Mouse (Mus musculus) heart, embryonic 12.5 days (tissue): ENCODE measurements at regions not wholly inside any gene's neighbourhood (a gene's known extent, or its start where the extent isn't known, plus 50 kb on each side); places are given as distances from the start of the nearest gene placed in this dataset.

Source experiments
- ATAC-seq: fragments of 200-750 bp; cut with Nextera tagmentation; 2 replicates; pipeline ENCODE4 v1.8.0; 2017; ENCODE audit warnings: moderate TSS enrichment, moderate library complexity; ENCODE audit not compliant: insufficient number of reproducible peaks, low FRiP score
- H3K27ac ChIP-seq: fragments of 300-500 bp; sonication (generic); 2 replicates; pipeline ENCODE4 v1.5.1; 2016; ENCODE audit warnings: mild to moderate bottlenecking, moderate library complexity; ENCODE audit not compliant: poor library complexity, severe bottlenecking
- H3K27me3 ChIP-seq: fragments of 300-500 bp; sonication (generic); replicated peaks from 2 replicates; pipeline ENCODE4 v1.6.1; 2016; ENCODE audit warnings: mild to moderate bottlenecking, moderate library complexity
- H3K36me3 ChIP-seq: fragments of 300-500 bp; sonication (generic); 2 replicates; pipeline ENCODE4 v1.6.1; 2016; ENCODE audit warnings: mild to moderate bottlenecking, moderate library complexity
- H3K4me1 ChIP-seq: fragments of 300-500 bp; sonication (generic); replicated peaks from 2 replicates; pipeline ENCODE4 v1.6.1; 2016; ENCODE audit warnings: mild to moderate bottlenecking
- H3K4me2 ChIP-seq: fragments of 300-500 bp; sonication (generic); 2 replicates; pipeline ENCODE4 v1.6.1; 2016; ENCODE audit warnings: mild to moderate bottlenecking, moderate library complexity
- H3K4me3 ChIP-seq: fragments of 300-500 bp; sonication (generic); 2 replicates; pipeline ENCODE4 v1.5.1; 2016; ENCODE audit warnings: mild to moderate bottlenecking
- H3K9ac ChIP-seq: fragments of 300-500 bp; sonication (generic); 2 replicates; pipeline ENCODE4 v1.6.1; 2016; ENCODE audit warnings: mild to moderate bottlenecking, moderate library complexity
- H3K9me3 ChIP-seq: fragments of 300-500 bp; sonication (generic); replicated peaks from 2 replicates; pipeline ENCODE4 v1.6.1; 2016; ENCODE audit warnings: mild to moderate bottlenecking, moderate library complexity
- WGBS: fragments of 180-500 bp; shearing (Covaris S2); methylation state at CpG from one replicate; pipeline ENCODE4 v1.1.7; 2016; 5-methylcytosine and 5-hydroxymethylcytosine counted together

DNA sequence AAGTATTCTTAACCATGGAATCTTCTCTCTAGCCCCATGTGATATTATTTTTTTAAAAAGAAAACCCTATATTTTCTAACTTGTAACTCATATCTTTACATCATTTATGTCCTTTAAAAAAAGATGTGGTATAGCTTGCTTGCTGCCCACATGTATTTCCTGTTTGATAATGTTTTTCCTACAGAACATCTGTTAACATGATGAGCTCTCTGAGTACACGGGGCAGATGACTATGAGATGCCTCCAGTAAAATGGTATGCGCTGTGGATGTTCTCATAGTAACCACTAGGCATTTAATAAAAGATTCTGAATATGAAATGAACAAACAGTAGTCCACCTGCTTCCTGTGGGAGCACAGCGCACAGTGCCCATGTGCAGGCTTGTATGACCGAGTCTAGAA, 101.3 kb upstream of the Gm5148 start:
- no peak for ATAC-seq
- 89% methylated on average over 4 of the region's 4 CpGs for WGBS
- Histone ChIP-seq H3K27ac (no peak overlapping the region), H3K4me1 (no peaks in the 10 kb centered on the region), H3K4me3 (no peak overlapping the region), H3K9ac (no peak overlapping the region), H3K27me3 (0 out of 2 replicates have a peak, but pooled peaks cover 7% of the 10 kb centered on the region), H3K36me3 (no peaks in the 10 kb centered on the region), H3K9me3 (0 out of 2 replicates have a peak, but pooled peaks cover 5% of the 10 kb centered on the region), H3K4me2 (no peak overlapping the region)

DNA sequence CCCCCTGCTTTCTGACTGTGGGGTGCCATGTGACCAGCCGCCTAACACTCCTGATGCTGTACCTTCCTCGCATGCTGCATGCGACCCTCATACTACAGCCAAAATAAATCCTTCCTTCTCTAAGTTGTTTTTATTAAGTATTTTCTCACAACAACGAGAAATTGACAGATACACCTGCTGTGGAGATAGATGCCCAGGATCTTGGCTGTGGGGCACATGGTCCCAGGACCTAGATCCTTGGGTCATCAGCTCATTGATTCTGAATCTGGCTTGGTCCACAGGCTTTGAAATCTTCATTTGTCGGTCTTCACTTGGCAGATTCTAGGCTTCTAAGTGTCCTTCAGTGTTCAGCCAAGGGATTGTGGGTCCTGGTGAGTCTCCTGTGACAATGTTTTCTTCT, 100.4 kb upstream of the Gm5148 start:
- Histone ChIP-seq H3K36me3 (no peaks in the 10 kb centered on the region), H3K4me1 (no peaks in the 10 kb centered on the region), H3K9me3 (0 out of 2 replicates have a peak, but pooled peaks cover 5% of the 10 kb centered on the region), H3K27ac (no peak overlapping the region), H3K27me3 (0 out of 2 replicates have a peak, but pooled peaks cover 7% of the 10 kb centered on the region), H3K4me3 (no peak overlapping the region), H3K4me2 (no peak overlapping the region), H3K9ac (no peak overlapping the region)
- 88% methylated on average over 5 of the region's 5 CpGs for WGBS
- no peak for ATAC-seq

DNA sequence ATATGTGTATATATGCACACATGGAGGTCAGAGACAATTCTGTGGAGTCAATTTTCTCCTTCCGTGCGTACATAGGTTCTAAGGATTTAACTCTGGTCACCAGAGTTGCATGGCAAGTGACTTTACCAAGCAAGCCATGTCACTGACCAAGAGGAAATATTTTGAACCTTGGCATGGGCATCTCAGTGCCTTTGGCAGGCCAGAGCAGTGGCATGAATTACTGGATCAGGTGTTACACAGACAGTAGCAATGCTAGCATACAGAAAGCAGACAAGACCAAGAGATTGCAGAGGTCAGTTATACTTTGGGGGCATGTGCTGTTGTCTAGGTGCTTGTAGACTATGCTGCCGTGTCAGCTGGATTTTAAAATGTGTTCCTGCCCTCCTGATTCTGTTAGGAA, 95.2 kb upstream of the Gm5148 start:
- Histone ChIP-seq H3K36me3 (no peaks in the 10 kb centered on the region), H3K4me3 (no peak overlapping the region), H3K9me3 (0 out of 2 replicates have a peak, but pooled peaks cover 5% of the 10 kb centered on the region), H3K4me1 (no peaks in the 10 kb centered on the region), H3K27ac (no peak overlapping the region), H3K9ac (no peak overlapping the region), H3K4me2 (no peak overlapping the region), H3K27me3 (0 out of 2 replicates have a peak, but pooled peaks cover 7% of the 10 kb centered on the region)
- no peak for ATAC-seq
- WGBS, result 74% methylated on average over 3 of the region's 3 CpGs

DNA sequence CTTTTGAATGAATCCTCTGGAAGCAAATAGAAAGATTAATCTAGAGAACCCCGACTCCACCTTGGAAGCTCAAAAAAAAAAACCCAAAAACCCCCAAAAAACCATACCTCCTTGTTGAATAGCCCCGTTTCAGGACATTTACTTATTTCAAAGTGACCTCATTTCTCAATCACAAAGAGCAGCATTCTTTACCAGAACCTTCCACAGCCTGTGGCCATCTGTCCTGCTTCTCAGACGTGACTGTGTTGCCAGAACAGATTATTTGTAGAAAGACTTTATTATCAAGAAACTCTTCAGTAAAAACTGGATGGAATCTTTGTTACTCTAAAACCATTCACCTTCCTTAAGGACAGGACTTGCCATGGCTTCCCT, 93.1 kb upstream of the Gm5148 start:
- Histone ChIP-seq H3K4me3 (no peak overlapping the region), H3K27ac (no peak overlapping the region), H3K36me3 (no peaks in the 10 kb centered on the region), H3K9ac (no peak overlapping the region), H3K4me2 (no peak overlapping the region), H3K27me3 (0 out of 2 replicates have a peak, but pooled peaks cover under 1% of the 10 kb centered on the region), H3K9me3 (no peaks in the 10 kb centered on the region), H3K4me1 (no peaks in the 10 kb centered on the region)
- 56% methylated on average over 3 of the region's 3 CpGs for WGBS
- no peak for ATAC-seq

DNA sequence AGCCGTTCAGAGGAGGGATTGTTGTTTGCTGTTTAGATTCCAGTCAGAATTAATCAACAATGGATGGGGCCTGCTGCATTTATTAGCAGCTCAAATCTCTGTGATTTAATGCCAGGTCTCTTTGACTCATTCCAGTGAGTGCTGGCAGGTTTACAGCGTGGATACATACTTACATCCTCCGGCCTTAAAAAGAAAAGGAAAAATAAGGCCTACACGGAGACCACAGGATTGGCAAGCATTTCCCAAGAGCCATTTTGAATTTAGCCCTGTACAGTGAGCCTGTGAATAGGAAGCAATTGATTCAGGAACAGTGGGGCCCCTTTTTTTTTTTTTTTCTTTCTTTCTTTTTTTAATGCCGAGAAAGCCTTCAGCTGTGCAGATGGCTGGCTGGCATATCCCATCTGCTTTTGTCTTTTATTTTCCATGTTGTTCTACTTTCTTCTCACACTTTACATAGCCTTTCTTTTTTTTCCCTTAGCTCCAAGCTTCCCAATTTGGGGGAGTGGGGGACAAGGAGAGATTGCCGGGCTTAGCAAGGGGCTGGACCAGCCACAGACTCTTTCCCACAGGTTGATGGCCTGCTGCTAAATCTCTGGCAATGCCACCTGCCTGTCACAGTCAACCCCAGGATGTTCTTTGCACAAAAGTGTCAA, 92.6 kb upstream of the Gm5148 start:
- ATAC-seq, result no peak
- Histone ChIP-seq H3K9me3 (no peaks in the 10 kb centered on the region), H3K27me3 (no peaks in the 10 kb centered on the region), H3K36me3 (no peaks in the 10 kb centered on the region), H3K4me1 (no peaks in the 10 kb centered on the region), H3K4me2 (no peak overlapping the region), H3K4me3 (no peak overlapping the region), H3K9ac (no peak overlapping the region), H3K27ac (no peak overlapping the region)
- 78% methylated on average over 6 of the region's 6 CpGs for WGBS

DNA sequence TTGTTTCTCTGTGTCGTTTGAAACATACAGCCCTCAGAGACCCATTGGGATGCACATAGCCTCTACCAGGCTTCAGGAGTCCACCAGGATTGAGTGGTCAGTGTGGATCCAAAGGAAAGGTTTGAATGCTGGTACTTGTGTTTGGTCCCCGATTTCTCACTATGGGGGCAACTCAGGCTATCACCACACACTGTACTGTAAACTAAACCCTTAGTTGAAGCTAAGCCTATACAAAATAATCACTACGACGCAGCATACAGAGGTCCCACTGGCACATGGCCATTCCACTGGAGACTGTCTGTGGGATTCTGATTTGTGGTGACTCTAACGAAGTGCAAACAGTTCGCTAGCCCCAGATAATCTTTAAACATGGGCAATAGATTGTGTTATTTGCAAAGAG, 91.5 kb upstream of the Gm5148 start:
- no peaks in the 10 kb centered on the region for H3K27me3 ChIP-seq
- H3K36me3 ChIP-seq, result no peaks in the 10 kb centered on the region
- ATAC-seq, result no peak
- WGBS, result 89% methylated on average over 6 of the region's 6 CpGs
- no peaks in the 10 kb centered on the region for H3K9me3 ChIP-seq
- H3K4me2 ChIP-seq, result no peak overlapping the region
- no peaks in the 10 kb centered on the region for H3K4me1 ChIP-seq
- no peak overlapping the region for H3K4me3 ChIP-seq
- H3K9ac ChIP-seq, result no peak overlapping the region
- no peak overlapping the region for H3K27ac ChIP-seq

DNA sequence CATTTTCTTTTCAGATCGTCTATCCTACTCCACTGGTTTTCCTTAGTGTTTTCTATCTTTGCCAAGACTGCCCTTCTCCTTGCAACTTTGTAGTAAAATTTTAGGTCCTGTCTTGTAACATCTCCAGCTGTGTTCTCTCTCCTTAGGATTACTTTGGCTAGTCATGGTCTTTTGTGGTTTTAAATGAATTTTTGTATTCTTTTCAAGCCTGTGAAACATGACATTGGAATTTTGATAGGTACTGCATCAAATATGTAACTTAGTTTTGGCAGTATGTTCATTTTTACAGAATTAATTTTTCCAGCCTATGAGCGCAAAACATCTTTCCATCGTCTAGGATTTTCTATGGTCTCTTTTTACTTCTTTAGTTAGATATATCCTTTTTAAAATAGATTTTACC, 88.6 kb upstream of the Gm5148 start:
- WGBS, result 86% methylated on average over 3 of the region's 3 CpGs
- no peak overlapping the region for H3K4me2 ChIP-seq
- no peak overlapping the region for H3K4me3 ChIP-seq
- no peak overlapping the region for H3K9ac ChIP-seq
- H3K27ac ChIP-seq, result no peak overlapping the region
- peaks cover 5% of the 10 kb centered on the region; the same call in 1 of the 2 replicates for H3K9me3 ChIP-seq
- no peaks in the 10 kb centered on the region for H3K36me3 ChIP-seq
- no peaks in the 10 kb centered on the region for H3K27me3 ChIP-seq
- no peaks in the 10 kb centered on the region for H3K4me1 ChIP-seq
- no peak for ATAC-seq

DNA sequence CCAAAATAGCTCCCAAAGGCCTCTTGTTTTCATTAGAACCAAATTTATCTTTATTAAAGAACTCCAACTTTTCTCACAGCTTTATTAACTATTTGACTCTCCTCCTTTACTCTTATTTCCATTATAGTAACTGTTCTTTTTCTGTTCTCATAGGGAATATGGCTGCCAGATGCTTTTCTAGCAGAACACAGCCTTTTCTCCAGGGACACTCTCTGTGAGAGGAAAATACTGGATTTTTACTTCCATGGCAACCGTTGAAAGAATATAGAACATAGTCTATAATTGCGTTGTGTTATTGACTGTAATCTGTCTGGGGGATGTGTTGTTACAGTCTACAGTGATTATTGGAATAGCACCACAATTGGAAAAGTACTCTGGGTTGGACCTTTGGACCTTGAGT, 87.1 kb upstream of the Gm5148 start:
- Histone ChIP-seq H3K4me1 (no peaks in the 10 kb centered on the region), H3K27ac (no peak overlapping the region), H3K9me3 (peaks cover 5% of the 10 kb centered on the region; the same call in 1 of the 2 replicates), H3K4me3 (no peak overlapping the region), H3K4me2 (no peak overlapping the region), H3K36me3 (no peaks in the 10 kb centered on the region), H3K27me3 (no peaks in the 10 kb centered on the region), H3K9ac (no peak overlapping the region)
- ATAC-seq, result no peak
- WGBS, result 74% methylated on average over 2 of the region's 2 CpGs

DNA sequence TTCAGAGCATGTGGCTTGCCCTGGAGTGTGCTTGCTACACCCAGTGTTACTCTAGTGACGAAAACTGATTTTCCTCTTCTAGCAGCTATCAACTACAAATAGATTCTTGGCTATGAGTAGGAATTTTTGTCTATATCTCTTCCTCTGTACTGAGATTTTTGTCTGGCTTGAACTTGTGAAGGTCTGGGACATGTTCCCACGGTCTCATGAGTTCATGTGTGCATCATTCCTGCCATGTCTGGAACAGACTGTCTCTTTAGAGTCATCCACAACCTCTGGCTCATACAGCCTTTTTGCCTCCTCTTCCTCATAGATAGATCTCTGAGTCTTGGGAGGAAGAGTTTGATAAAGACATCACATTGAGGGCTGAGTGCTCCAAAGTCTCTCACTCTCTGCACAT, 86.5 kb upstream of the Gm5148 start:
- H3K36me3 ChIP-seq, result no peaks in the 10 kb centered on the region
- whole genome bisulfite sequencing, result 69% methylated on average over 2 of the region's 2 CpGs
- no peak overlapping the region for H3K27ac ChIP-seq
- H3K4me2 ChIP-seq, result no peak overlapping the region
- H3K4me1 ChIP-seq, result no peaks in the 10 kb centered on the region
- H3K9ac ChIP-seq, result no peak overlapping the region
- no peak for ATAC-seq
- no peak overlapping the region for H3K4me3 ChIP-seq
- no peaks in the 10 kb centered on the region for H3K27me3 ChIP-seq
- peaks cover 5% of the 10 kb centered on the region; the same call in 1 of the 2 replicates for H3K9me3 ChIP-seq

DNA sequence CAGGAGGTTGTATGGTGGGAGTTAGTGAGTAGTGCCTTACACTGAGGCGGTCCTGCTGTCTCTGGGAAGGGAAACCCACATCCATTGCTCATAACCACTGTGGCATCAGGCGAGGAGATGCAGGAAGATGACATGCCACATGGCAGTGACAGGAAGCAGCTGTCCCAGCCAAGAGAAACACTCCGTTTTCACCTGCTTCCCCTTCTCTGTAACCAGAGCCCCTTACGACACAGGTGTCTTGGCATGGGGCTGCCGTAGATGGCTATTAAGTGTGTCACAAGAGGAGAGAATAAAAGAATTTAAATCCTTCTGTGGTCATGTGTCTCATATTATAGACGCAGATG, 81.5 kb upstream of the Gm5148 start:
- Histone ChIP-seq H3K27me3 (peaks cover 12% of the 10 kb centered on the region), H3K4me1 (no peaks in the 10 kb centered on the region), H3K4me2 (no peak overlapping the region), H3K36me3 (no peaks in the 10 kb centered on the region), H3K9ac (no peak overlapping the region), H3K4me3 (no peak overlapping the region), H3K9me3 (peaks cover 5% of the 10 kb centered on the region; the same call in 1 of the 2 replicates), H3K27ac (no peak overlapping the region)
- ATAC-seq, result no peak
- WGBS, result 60% methylated on average over 6 of the region's 6 CpGs

DNA sequence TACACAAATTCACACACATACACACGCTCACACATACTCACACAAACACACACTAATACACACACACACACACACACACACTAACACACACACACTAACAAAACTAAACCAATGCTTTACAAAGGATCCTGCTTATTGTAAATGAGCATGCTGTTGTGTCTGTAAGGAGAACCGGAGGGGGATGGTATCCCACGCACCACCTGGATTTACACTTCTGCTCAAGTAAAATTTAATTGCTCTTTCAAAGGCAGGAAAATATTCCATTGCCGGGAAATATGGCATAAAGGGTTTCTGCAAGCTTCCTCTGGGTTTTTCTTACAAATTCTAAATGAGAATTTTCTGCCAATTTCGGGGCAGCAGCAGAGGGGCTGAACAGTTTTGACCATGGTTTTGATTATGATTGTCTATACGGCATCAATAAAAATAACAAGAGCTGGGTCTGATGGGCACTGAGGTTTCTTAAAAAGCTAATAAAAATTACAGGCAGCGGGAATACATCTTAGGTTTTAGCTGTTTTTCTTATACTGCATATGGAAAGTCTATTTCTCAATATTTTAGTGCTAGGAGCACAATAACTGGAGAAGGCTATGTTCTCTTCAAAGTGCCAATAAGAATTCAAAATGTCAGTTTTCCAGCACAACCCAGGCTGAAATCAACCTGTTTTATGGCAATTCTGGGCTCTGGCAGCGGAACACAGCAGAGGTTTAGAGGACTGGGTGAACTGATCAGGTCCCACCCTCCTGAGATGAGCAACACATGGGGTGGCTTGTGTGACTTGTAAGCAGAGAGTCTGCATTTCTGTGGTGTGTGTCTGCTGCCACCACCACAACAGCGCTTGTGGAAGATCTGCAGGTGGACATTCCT, 80.9 kb upstream of the Gm5148 start:
- no peaks in the 10 kb centered on the region for H3K36me3 ChIP-seq
- peaks cover 12% of the 10 kb centered on the region for H3K27me3 ChIP-seq
- no peak overlapping the region for H3K9ac ChIP-seq
- WGBS, result 86% methylated on average over 9 of the region's 9 CpGs
- H3K9me3 ChIP-seq, result peaks cover 5% of the 10 kb centered on the region; the same call in 1 of the 2 replicates
- H3K4me2 ChIP-seq, result no peak overlapping the region
- no peak overlapping the region for H3K4me3 ChIP-seq
- ATAC-seq, result no peak
- no peaks in the 10 kb centered on the region for H3K4me1 ChIP-seq
- H3K27ac ChIP-seq, result no peak overlapping the region
